Mouse (Mus musculus) heart, embryonic 16.5 days (tissue): ENCODE results near the gene Orm2. TPM values are rescaled to one million over a fixed set of nuclear protein-coding genes. Genes with fewer than 3 reads are reported as not detected.

Source experiments
- polyA plus RNA-seq: library from polyadenylated mRNA; unstranded; fragments of >200 nt; fragmentation: Nextera tagmentation; extraction: Ambion mirVana; gene quantifications from 2 replicates; pipeline ENCODE4 v1.2.1, GENCODE M21; 2015

Orm2 gene
- polyA plus RNA-seq, 1 experiment from 2014 or later = not detected

Other genes starting within 250 kb of the Orm2 start
- 1.5 TPM in 2 replicates for gene Ambp, start 207.7 kb upstream of the Orm2 start, polyA plus RNA-seq
- 0.11 and 0.44 TPM in 2 replicates for gene Kif12, start 190.3 kb upstream of the Orm2 start, polyA plus RNA-seq
- gene Col27a1, start 148.4 kb upstream of the Orm2 start, polyA plus RNA-seq = 3.0 and 4.5 TPM in 2 replicates
- not detected in 2 replicates for gene Orm1, start 17.9 kb upstream of the Orm2 start, polyA plus RNA-seq
- not detected in 2 replicates for gene Orm3, start 6.3 kb upstream of the Orm2 start, polyA plus RNA-seq
- 4.4 and 5.8 TPM in 2 replicates for gene Akna, start 40.9 kb downstream of the Orm2 start, polyA plus RNA-seq
- 1.8 and 2.6 TPM in 2 replicates for gene Whrn, start 133.5 kb downstream of the Orm2 start, polyA plus RNA-seq
- gene Atp6v1g1, start 182.3 kb downstream of the Orm2 start, polyA plus RNA-seq = 238 and 243 TPM in 2 replicates
- gene Tmem268, start 196.3 kb downstream of the Orm2 start, polyA plus RNA-seq = 5.1 and 6.0 TPM in 2 replicates
- gene Gm11213, start 242.8 kb downstream of the Orm2 start, polyA plus RNA-seq = not detected in 2 replicates